Mouse (Mus musculus): ENCODE data around the gene Mpg. TPM values are rescaled to one million over a fixed set of nuclear protein-coding genes. Genes with fewer than 3 reads are reported as not detected.

Mpg gene
- polyA plus RNA-seq, 1 experiment from 2014 or later = 30.8 TPM

- 62% methylated on average over 9 of the region's 9 CpGs for WGBS
- no peaks in the 10 kb centered on the region for H3K27me3 ChIP-seq (replicated peaks)
- no peaks in the 10 kb centered on the region for H3K9me3 ChIP-seq
- H3K4me1 ChIP-seq (replicated peaks) = peaks cover 22% of the 10 kb centered on the region
- H3K4me3 ChIP-seq (replicated peaks) = no peak overlapping the region
- no peak overlapping the region for H3K9ac ChIP-seq
- no peak overlapping the region for H3K27ac ChIP-seq
- H3K4me2 ChIP-seq (replicated peaks) = no peak overlapping the region
- H3K36me3 ChIP-seq = peaks cover 16% of the 10 kb centered on the region
- ATAC-seq = no peak
Observed at GRCm38 (mm10) chr11:32236712-32237410, 10.6 kb downstream of the Mpg start.

GRCm38 (mm10) chr11:32237411-32237795 lies 11.1 kb downstream of the Mpg start:
- no peaks in the 10 kb centered on the region for H3K27me3 ChIP-seq (replicated peaks)
- no peak for ATAC-seq
- no peak overlapping the region for H3K4me2 ChIP-seq (replicated peaks)
- no peak overlapping the region for H3K4me3 ChIP-seq (replicated peaks)
- WGBS = 94% methylated on average over 3 of the region's 3 CpGs
- H3K36me3 ChIP-seq = peaks cover 13% of the 10 kb centered on the region
- H3K4me1 ChIP-seq (replicated peaks) = peaks cover 22% of the 10 kb centered on the region
- no peak overlapping the region for H3K27ac ChIP-seq
- no peaks in the 10 kb centered on the region for H3K9me3 ChIP-seq
- no peak overlapping the region for H3K9ac ChIP-seq

GRCm38 (mm10) chr11:32238093-32238860 lies 12.0 kb downstream of the Mpg start:
- H3K27me3 ChIP-seq (replicated peaks) = no peaks in the 10 kb centered on the region
- H3K4me2 ChIP-seq (replicated peaks) = no peak overlapping the region
- peaks cover 22% of the 10 kb centered on the region for H3K4me1 ChIP-seq (replicated peaks)
- WGBS = 70% methylated on average over 5 of the region's 5 CpGs
- no peak overlapping the region for H3K27ac ChIP-seq
- H3K9me3 ChIP-seq = no peaks in the 10 kb centered on the region
- no peak overlapping the region for H3K9ac ChIP-seq
- peak; percentile 52 for ATAC-seq
- H3K4me3 ChIP-seq (replicated peaks) = no peak overlapping the region
- peaks cover 13% of the 10 kb centered on the region for H3K36me3 ChIP-seq

GRCm38 (mm10) chr11:32241391-32241790 lies 15.1 kb downstream of the Mpg start:
- H3K4me2 ChIP-seq (replicated peaks) = no peak overlapping the region
- H3K4me3 ChIP-seq (replicated peaks) = no peak overlapping the region
- H3K27me3 ChIP-seq (replicated peaks) = no peaks in the 10 kb centered on the region
- H3K9me3 ChIP-seq = no peaks in the 10 kb centered on the region
- H3K4me1 ChIP-seq (replicated peaks) = peaks cover 2% of the 10 kb centered on the region; the same call in 1 of the 2 replicates
- H3K27ac ChIP-seq = peak overlapping the region; percentile 54
- no peak overlapping the region for H3K9ac ChIP-seq
- peaks cover 5% of the 10 kb centered on the region; the same call in 1 of the 2 replicates for H3K36me3 ChIP-seq
- ATAC-seq = peak; percentile 84

- 0 out of 2 replicates have a peak overlapping the region, but pooled peaks have one; percentile 54 for H3K27ac ChIP-seq
- H3K27me3 ChIP-seq (replicated peaks) = no peaks in the 10 kb centered on the region
- no peaks in the 10 kb centered on the region for H3K9me3 ChIP-seq
- WGBS = 91% methylated on average over 3 of the region's 3 CpGs
- ATAC-seq = no peak
- H3K4me3 ChIP-seq (replicated peaks) = no peak overlapping the region
- H3K36me3 ChIP-seq = peaks cover 6% of the 10 kb centered on the region; the same call in 1 of the 2 replicates
- H3K9ac ChIP-seq = no peak overlapping the region
- H3K4me1 ChIP-seq (replicated peaks) = 0 out of 2 replicates have a peak, but pooled peaks cover 2% of the 10 kb centered on the region
- no peak overlapping the region for H3K4me2 ChIP-seq (replicated peaks)
Observed at GRCm38 (mm10) chr11:32242209-32242608, 15.9 kb downstream of the Mpg start.

- no peak overlapping the region for H3K9ac ChIP-seq
- H3K9me3 ChIP-seq = no peaks in the 10 kb centered on the region
- no peaks in the 10 kb centered on the region for H3K4me1 ChIP-seq (replicated peaks)
- H3K4me2 ChIP-seq (replicated peaks) = no peak overlapping the region
- H3K27me3 ChIP-seq (replicated peaks) = no peaks in the 10 kb centered on the region
- ATAC-seq = no peak
- no peak overlapping the region for H3K4me3 ChIP-seq (replicated peaks)
- WGBS = 71% methylated on average over 7 of the region's 7 CpGs
- H3K27ac ChIP-seq = no peak overlapping the region
- peaks cover 11% of the 10 kb centered on the region; the same call in 1 of the 2 replicates for H3K36me3 ChIP-seq
Observed at GRCm38 (mm10) chr11:32243205-32243955, 17.1 kb downstream of the Mpg start.

DNA sequence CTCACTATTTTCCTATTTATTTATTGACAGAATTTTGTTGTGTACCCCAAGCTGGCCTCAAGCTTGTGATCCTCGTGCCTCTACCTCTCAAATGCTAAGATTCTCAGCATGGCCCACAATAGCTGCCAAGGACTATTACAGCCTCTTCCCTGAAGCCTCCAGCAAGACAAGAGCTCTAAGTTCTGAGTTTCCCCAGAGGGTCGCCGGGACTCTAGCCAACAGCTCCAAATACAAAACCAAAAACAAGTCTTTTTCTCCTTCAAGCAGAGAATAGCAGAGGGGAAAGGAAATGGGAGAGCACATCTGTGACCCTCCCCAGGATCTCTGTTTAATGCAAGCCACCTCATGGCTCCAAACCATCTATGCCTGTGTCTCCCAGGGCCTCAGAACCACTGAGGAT lies 17.8 kb downstream of the Mpg start:
- no peak for ATAC-seq
- H3K9me3 ChIP-seq = no peaks in the 10 kb centered on the region
- no peak overlapping the region for H3K4me2 ChIP-seq (replicated peaks)
- H3K36me3 ChIP-seq = peaks cover 11% of the 10 kb centered on the region; the same call in 1 of the 2 replicates
- H3K27me3 ChIP-seq (replicated peaks) = no peaks in the 10 kb centered on the region
- no peak overlapping the region for H3K27ac ChIP-seq
- WGBS = 74% methylated on average over 3 of the region's 3 CpGs
- no peak overlapping the region for H3K4me3 ChIP-seq (replicated peaks)
- H3K4me1 ChIP-seq (replicated peaks) = no peaks in the 10 kb centered on the region
- no peak overlapping the region for H3K9ac ChIP-seq

DNA sequence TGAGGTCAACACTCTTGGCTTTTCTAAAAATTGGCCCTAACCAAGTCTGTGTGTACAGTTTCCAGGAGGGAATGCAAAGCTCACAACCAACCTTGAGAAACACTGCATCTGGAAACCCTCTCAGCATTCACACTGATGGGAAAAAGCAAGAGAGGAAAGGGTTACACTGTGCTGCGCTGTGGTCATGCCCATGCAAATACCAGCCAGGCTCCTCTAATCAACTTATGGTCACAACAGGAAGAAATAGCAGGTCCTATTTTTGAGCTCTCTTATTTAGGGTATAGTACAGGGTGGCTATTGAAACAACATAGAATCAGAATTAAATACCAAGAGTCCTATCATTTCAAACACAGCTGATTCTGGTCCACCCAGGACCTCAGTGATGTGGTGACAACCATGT lies 18.3 kb downstream of the Mpg start:
- no peak overlapping the region for H3K27ac ChIP-seq
- no peaks in the 10 kb centered on the region for H3K4me1 ChIP-seq (replicated peaks)
- H3K4me2 ChIP-seq (replicated peaks) = no peak overlapping the region
- no peak overlapping the region for H3K9ac ChIP-seq
- ATAC-seq = no peak
- WGBS = 88% methylated on average over 1 of the region's 1 CpGs
- no peaks in the 10 kb centered on the region for H3K9me3 ChIP-seq
- H3K36me3 ChIP-seq = peaks cover 8% of the 10 kb centered on the region; the same call in 1 of the 2 replicates
- H3K27me3 ChIP-seq (replicated peaks) = no peaks in the 10 kb centered on the region
- no peak overlapping the region for H3K4me3 ChIP-seq (replicated peaks)

DNA sequence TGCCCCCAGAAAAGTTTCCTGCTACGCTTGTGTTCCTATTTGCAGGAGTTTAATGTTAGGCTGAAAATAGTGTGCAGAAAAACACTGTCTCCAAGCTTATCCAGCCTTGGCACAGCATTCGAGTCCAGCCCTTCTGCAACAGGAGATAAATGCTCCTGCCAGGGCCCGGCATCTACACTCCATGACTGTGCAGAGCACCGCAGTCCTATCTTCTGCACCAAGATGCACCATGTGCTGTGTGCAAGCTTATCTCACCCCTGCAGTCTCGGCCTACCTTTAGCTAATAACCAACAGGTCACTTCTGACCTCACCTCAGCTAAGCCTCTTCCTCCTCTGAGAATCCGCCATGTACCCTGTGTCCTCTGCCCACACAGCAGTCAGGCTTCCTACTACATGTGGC lies 19.3 kb downstream of the Mpg start:
- H3K4me3 ChIP-seq (replicated peaks) = no peak overlapping the region
- H3K36me3 ChIP-seq = peaks cover 12% of the 10 kb centered on the region
- H3K27me3 ChIP-seq (replicated peaks) = no peaks in the 10 kb centered on the region
- H3K9ac ChIP-seq = no peak overlapping the region
- no peaks in the 10 kb centered on the region for H3K9me3 ChIP-seq
- no peak overlapping the region for H3K27ac ChIP-seq
- ATAC-seq = peak; percentile 69
- WGBS = 91% methylated on average over 6 of the region's 6 CpGs
- H3K4me2 ChIP-seq (replicated peaks) = no peak overlapping the region
- H3K4me1 ChIP-seq (replicated peaks) = no peaks in the 10 kb centered on the region

- Histone ChIP-seq H3K9ac (no peak overlapping the region), H3K4me2 (replicated peaks) (no peak overlapping the region), H3K27me3 (replicated peaks) (no peaks in the 10 kb centered on the region), H3K4me1 (replicated peaks) (no peaks in the 10 kb centered on the region), H3K9me3 (no peaks in the 10 kb centered on the region), H3K4me3 (replicated peaks) (no peak overlapping the region), H3K36me3 (peaks cover 17% of the 10 kb centered on the region), H3K27ac (no peak overlapping the region)
- no peak for ATAC-seq
Observed at GRCm38 (mm10) chr11:32247068-32247467, 20.8 kb downstream of the Mpg start.

- H3K4me3 ChIP-seq (replicated peaks) = no peak overlapping the region
- H3K9ac ChIP-seq = no peak overlapping the region
- H3K4me1 ChIP-seq (replicated peaks) = no peaks in the 10 kb centered on the region
- WGBS = 84% methylated on average over 3 of the region's 3 CpGs
- no peak overlapping the region for H3K4me2 ChIP-seq (replicated peaks)
- H3K36me3 ChIP-seq = peaks cover 21% of the 10 kb centered on the region
- no peak overlapping the region for H3K27ac ChIP-seq
- no peak for ATAC-seq
- H3K9me3 ChIP-seq = no peaks in the 10 kb centered on the region
- no peaks in the 10 kb centered on the region for H3K27me3 ChIP-seq (replicated peaks)
Observed at GRCm38 (mm10) chr11:32248350-32248749, 22.0 kb downstream of the Mpg start.

All from intestine, embryonic 15.5 days (tissue).